18 mouse cellular contexts compared by ENCODE assay signal in genomic region chr5:115143552-115143951, GRCm38 (mm10). TPM values are rescaled to one million over a fixed set of nuclear protein-coding genes. Genes with fewer than 3 reads are reported as not detected.
A peak's percentile ranks its signal among the peaks of the same experiment; 100 is the strongest.
DNase-seq lines count a peak whose midpoint lies in the region; ATAC-seq and TF ChIP-seq lines count a peak whose summit lies in the region.
"Had no signal": no experiment of that assay in that cellular context is flagged by ENCODE, and none has a peak within 500 bp of the region (broad histone marks: within the 10 kb centered on the region; RNA-seq: fewer than 3 reads in every experiment).

No protein-coding gene starts in this region.

- WGBS in forebrain, postnatal 0 days: 42% methylated on average over 10 of the region's 10 CpGs
- 85% methylated on average over 10 of the region's 10 CpGs for WGBS in forebrain, embryonic 11.5 days
- WGBS in hindbrain, embryonic 16.5 days: 65% methylated on average over 10 of the region's 10 CpGs

- no peak overlapping the region for H3K4me2 ChIP-seq in forebrain, postnatal 0 days (ENCODE audit: low read depth)
- no peak overlapping the region for H3K4me2 ChIP-seq in forebrain, embryonic 11.5 days (ENCODE audit: low read depth, low read length, severe bottlenecking)
- no peak overlapping the region for H3K4me2 ChIP-seq in hindbrain, embryonic 16.5 days (ENCODE audit: low read length)
- H3K4me2 ChIP-seq: liver, embryonic 15.5 days had no signal

- no peak overlapping the region for H3K27ac ChIP-seq in forebrain, postnatal 0 days (ENCODE audit: low read depth, low read length)
- no peak overlapping the region for H3K27ac ChIP-seq in forebrain, embryonic 11.5 days (ENCODE audit: low read depth, low read length)
- 0 out of 2 replicates have a peak overlapping the region, but pooled peaks have one; percentile 23 for H3K27ac ChIP-seq in hindbrain, embryonic 16.5 days (ENCODE audit: low read depth, low read length)
- H3K27ac ChIP-seq: left cerebral cortex, adult 2 months; liver, embryonic 15.5 days had no signal

- TF ChIP-seq CTCF in forebrain, postnatal 0 days (IDR thresholded peaks at IDR 0.05; ENCODE audit: low read depth): no peak

- intact Hi-C loops in left cerebral cortex, postnatal 14 days (cut with DNase I): no loop called here
- intact Hi-C loops in left cerebral cortex, postnatal 10 days (cut with DNase I): no loop called here

- H3K4me3 ChIP-seq in forebrain, postnatal 0 days (ENCODE audit: low read depth, low read length): no peak overlapping the region
- H3K4me3 ChIP-seq in forebrain, embryonic 11.5 days (ENCODE audit: low read depth, low read length): no peak overlapping the region
- H3K4me3 ChIP-seq in hindbrain, embryonic 16.5 days (ENCODE audit: low read length): no peak overlapping the region
- H3K4me3 ChIP-seq: left cerebral cortex, adult 2 months; liver, embryonic 15.5 days had no signal

- peaks cover 26% of the 10 kb centered on the region for H3K36me3 ChIP-seq in forebrain, postnatal 0 days (ENCODE audit: insufficient read depth)
- no peaks in the 10 kb centered on the region for H3K36me3 ChIP-seq in forebrain, embryonic 11.5 days (ENCODE audit: control insufficient read depth, insufficient read depth, low read length)
- peaks cover 24% of the 10 kb centered on the region for H3K36me3 ChIP-seq in hindbrain, embryonic 16.5 days (ENCODE audit: control insufficient read depth, insufficient read depth, low read length)

- no peaks in the 10 kb centered on the region for H3K4me1 ChIP-seq in forebrain, postnatal 0 days (ENCODE audit: insufficient read depth)
- no peaks in the 10 kb centered on the region for H3K4me1 ChIP-seq in forebrain, embryonic 11.5 days (replicated peaks; ENCODE audit: control insufficient read depth, insufficient read depth, low read length)
- H3K4me1 ChIP-seq in hindbrain, embryonic 16.5 days (ENCODE audit: control insufficient read depth, insufficient read depth, low read depth, low read length): peaks cover 4% of the 10 kb centered on the region
- H3K4me1 ChIP-seq: liver, embryonic 15.5 days had no signal

- H3K9me3 ChIP-seq in forebrain, postnatal 0 days (ENCODE audit: low read length): no peaks in the 10 kb centered on the region
- no peaks in the 10 kb centered on the region for H3K9me3 ChIP-seq in forebrain, embryonic 11.5 days (ENCODE audit: control insufficient read depth, low read length)
- no peaks in the 10 kb centered on the region for H3K9me3 ChIP-seq in hindbrain, embryonic 16.5 days (ENCODE audit: control insufficient read depth, low read length)
- H3K9me3 ChIP-seq: liver, embryonic 15.5 days had no signal

- no peak overlapping the region for H3K9ac ChIP-seq in forebrain, postnatal 0 days
- no peak overlapping the region for H3K9ac ChIP-seq in forebrain, embryonic 11.5 days (ENCODE audit: low read length)
- 0 out of 2 replicates have a peak overlapping the region, but pooled peaks have one; percentile 5 for H3K9ac ChIP-seq in hindbrain, embryonic 16.5 days (ENCODE audit: low read depth, low read length)
- H3K9ac ChIP-seq: liver, embryonic 15.5 days had no signal

- no peaks in the 10 kb centered on the region for H3K27me3 ChIP-seq in forebrain, postnatal 0 days (ENCODE audit: insufficient read depth, low read length)
- no peaks in the 10 kb centered on the region for H3K27me3 ChIP-seq in forebrain, embryonic 11.5 days (ENCODE audit: control insufficient read depth, insufficient read depth, low read length)
- H3K27me3 ChIP-seq in hindbrain, embryonic 16.5 days (replicated peaks; ENCODE audit: control insufficient read depth, insufficient read depth, low read length): no peaks in the 10 kb centered on the region
- H3K27me3 ChIP-seq: liver, embryonic 15.5 days; Patski had no signal

- DNase-seq in forebrain, postnatal 0 days: peak; percentile 82
- DNase-seq in forebrain, embryonic 11.5 days (ENCODE audit: low spot score): no peak
- DNase-seq in left cerebral cortex, postnatal 14 days (ENCODE audit: low spot score in 2 of 2): peak; percentile 46 to 64
- DNase-seq in left cerebral cortex, postnatal 10 days (ENCODE audit: extremely low spot score in 1 of 2, low spot score in 2 of 2): no peak
- peak; percentile 87 to 89 for DNase-seq in cerebellum, postnatal 10 days
- DNase-seq in embryo, embryonic 11 days: no peak
- DNase-seq in kidney, adult 9 months: no peak
- DNase-seq: adrenal gland, adult 2 months; kidney, adult 11 months; lung, postnatal 36 days; spleen, adult 18-20 months had no signal

- peak; percentile 91 for ATAC-seq in forebrain, postnatal 0 days
- no peak for ATAC-seq in forebrain, embryonic 11.5 days (replicated peaks; ENCODE audit: low FRiP score)
- ATAC-seq in hindbrain, embryonic 16.5 days: 0 out of 2 replicates have a peak, but pooled peaks have one; percentile 52
- ATAC-seq: CD4-positive, CD25-positive, alpha-beta regulatory T cell, adult 4 months; Patski had no signal

RNA-seq across cellular contexts. Expression of gene Unc119b, which starts 8.8 kb away (rescaled TPM):
- 24.7 and 27.2 TPM in 2 replicates for total RNA-seq in forebrain, postnatal 0 days (2014; rRNA removed)
- polyA plus RNA-seq in forebrain, postnatal 0 days (2015; fragmentation: Nextera tagmentation; extraction: Ambion mirVana): 17.4 and 20.3 TPM in 2 replicates
- 81.2 and 83.3 TPM in 2 replicates for polyA plus RNA-seq in forebrain, embryonic 11.5 days (2014; fragmentation: Nextera tagmentation; extraction: Ambion mirVana)
- 10 to 100 TPM; 23.4 to 28.1 TPM for total RNA-seq in left cerebral cortex, postnatal 14 days (2021)
- 10 to 100 TPM; 22.5 to 27.2 TPM for total RNA-seq in left cerebral cortex, postnatal 10 days (2021)
- polyA plus RNA-seq in hindbrain, embryonic 16.5 days (2015; fragmentation: Nextera tagmentation; extraction: Ambion mirVana): 31.5 and 36.8 TPM in 2 replicates

RNA-seq across cellular contexts. Expression of gene Mlec, which starts 14.4 kb away (rescaled TPM):
- 49.9 and 58.6 TPM in 2 replicates for total RNA-seq in forebrain, postnatal 0 days (2014; rRNA removed)
- 8.4 and 15.7 TPM in 2 replicates for polyA plus RNA-seq in forebrain, postnatal 0 days (2015; fragmentation: Nextera tagmentation; extraction: Ambion mirVana)
- 56.3 and 56.4 TPM in 2 replicates for polyA plus RNA-seq in forebrain, embryonic 11.5 days (2014; fragmentation: Nextera tagmentation; extraction: Ambion mirVana)
- 10 to 100 TPM; 67.9 to 77.9 TPM for total RNA-seq in left cerebral cortex, postnatal 14 days (2021)
- total RNA-seq in left cerebral cortex, postnatal 10 days (2021): 10 to 100 TPM; 68.0 to 72.3 TPM
- polyA plus RNA-seq in hindbrain, embryonic 16.5 days (2015; fragmentation: Nextera tagmentation; extraction: Ambion mirVana): 23.8 and 31.5 TPM in 2 replicates

RNA-seq across cellular contexts. Expression of gene Acads, which starts 24.4 kb away (rescaled TPM):
- total RNA-seq in forebrain, postnatal 0 days (2014; rRNA removed): 11.8 and 13.9 TPM in 2 replicates
- 12.1 and 12.5 TPM in 2 replicates for polyA plus RNA-seq in forebrain, postnatal 0 days (2015; fragmentation: Nextera tagmentation; extraction: Ambion mirVana)
- 30.1 and 31.5 TPM in 2 replicates for polyA plus RNA-seq in forebrain, embryonic 11.5 days (2014; fragmentation: Nextera tagmentation; extraction: Ambion mirVana)
- 1 to 10 TPM; 5.9 to 6.8 TPM for total RNA-seq in left cerebral cortex, postnatal 14 days (2021)
- total RNA-seq in left cerebral cortex, postnatal 10 days (2021): 1 to 10 TPM; 4.9 to 5.8 TPM
- polyA plus RNA-seq in hindbrain, embryonic 16.5 days (2015; fragmentation: Nextera tagmentation; extraction: Ambion mirVana): 20.7 and 22.0 TPM in 2 replicates

RNA-seq across cellular contexts. Expression of gene Gm10401, which starts 45.5 kb away (rescaled TPM):
- total RNA-seq in forebrain, postnatal 0 days (2014; rRNA removed): not detected in 2 replicates
- 32.5 and 44.0 TPM in 2 replicates for polyA plus RNA-seq in forebrain, postnatal 0 days (2015; fragmentation: Nextera tagmentation; extraction: Ambion mirVana)
- polyA plus RNA-seq in forebrain, embryonic 11.5 days (2014; fragmentation: Nextera tagmentation; extraction: Ambion mirVana): 22.0 and 33.1 TPM in 2 replicates
- not detected for total RNA-seq in left cerebral cortex, postnatal 14 days (2021)
- not detected for total RNA-seq in left cerebral cortex, postnatal 10 days (2021)
- 32.2 and 35.9 TPM in 2 replicates for polyA plus RNA-seq in hindbrain, embryonic 16.5 days (2015; fragmentation: Nextera tagmentation; extraction: Ambion mirVana)
- total RNA-seq: adrenal gland, adult 2 months; gastrocnemius, postnatal 36 days; left cerebral cortex, adult 2 months had no signal
- polyA plus RNA-seq: adrenal gland, adult 2 months; Patski; testis, adult 2 months had no signal

RNA-seq across cellular contexts. Expression of gene Cabp1, which starts 50.6 kb away (rescaled TPM):
- total RNA-seq in forebrain, postnatal 0 days (2014; rRNA removed): 28.1 and 31.5 TPM in 2 replicates
- 12.6 and 19.4 TPM in 2 replicates for polyA plus RNA-seq in forebrain, postnatal 0 days (2015; fragmentation: Nextera tagmentation; extraction: Ambion mirVana)
- polyA plus RNA-seq in forebrain, embryonic 11.5 days (2014; fragmentation: Nextera tagmentation; extraction: Ambion mirVana): 1.2 and 1.5 TPM in 2 replicates
- total RNA-seq in left cerebral cortex, postnatal 14 days (2021): 100 to 1,000 TPM; 179 to 209 TPM
- total RNA-seq in left cerebral cortex, postnatal 10 days (2021): 100 to 1,000 TPM; 109 to 111 TPM
- 6.5 and 11.6 TPM in 2 replicates for polyA plus RNA-seq in hindbrain, embryonic 16.5 days (2015; fragmentation: Nextera tagmentation; extraction: Ambion mirVana)
- polyA plus RNA-seq: CD4-positive, CD25-positive, alpha-beta regulatory T cell, adult 4 months had no signal

Comparison
In these comparisons a context has a peak if more than half of its experiments do, and no peak if none do; other contexts are left out.
1. DNase-seq: peak in forebrain, postnatal 0 days (single experiment), left cerebral cortex, postnatal 14 days (2 of 2) and cerebellum, postnatal 10 days (2 of 2); none in forebrain, embryonic 11.5 days (single experiment), left cerebral cortex, postnatal 10 days (0 of 2), embryo, embryonic 11 days (single experiment) and kidney, adult 9 months (single experiment).